Mouse (Mus musculus) midbrain, embryonic 16.5 days (tissue): ENCODE data around the gene Tspan12. TPM values are rescaled to one million over a fixed set of nuclear protein-coding genes. Genes with fewer than 3 reads are reported as not detected.

Experiments
- ATAC-seq: fragments of 200-750 bp; cut with Nextera tagmentation; 2 replicates; pipeline ENCODE4 v1.8.0; 2017; ENCODE audit warnings: moderate TSS enrichment
- H3K27ac ChIP-seq: fragments of 300-500 bp; sonication (generic); 2 replicates; pipeline ENCODE4 v1.5.1; 2014; ENCODE audit warnings: mild to moderate bottlenecking, low read length, mixed read lengths
- H3K27me3 ChIP-seq: fragments of 300-500 bp; sonication (generic); 2 replicates; pipeline ENCODE4 v1.6.1; 2014; ENCODE audit warnings: low read depth, low read length, mixed read lengths; ENCODE audit not compliant: control insufficient read depth, insufficient read depth
- H3K36me3 ChIP-seq: fragments of 300-500 bp; sonication (generic); 2 replicates; pipeline ENCODE4 v1.6.1; 2014; ENCODE audit warnings: mild to moderate bottlenecking, low read length, moderate library complexity, mixed read lengths; ENCODE audit not compliant: control insufficient read depth, insufficient read depth
- H3K4me1 ChIP-seq: fragments of 300-500 bp; sonication (generic); 2 replicates; pipeline ENCODE4 v1.6.1; 2014; ENCODE audit warnings: mild to moderate bottlenecking, low read length, mixed read lengths; ENCODE audit not compliant: control insufficient read depth, insufficient read depth
- H3K4me2 ChIP-seq: fragments of 300-500 bp; sonication (generic); 2 replicates; pipeline ENCODE4 v1.6.1; 2014; ENCODE audit warnings: mild to moderate bottlenecking, low read length, mixed read lengths
- H3K4me3 ChIP-seq: fragments of 300-500 bp; sonication (generic); 2 replicates; pipeline ENCODE4 v1.5.1; 2014; ENCODE audit warnings: low read depth, mild to moderate bottlenecking, low read length, moderate library complexity, mixed read lengths
- H3K9ac ChIP-seq: fragments of 300-500 bp; sonication (generic); 2 replicates; pipeline ENCODE4 v1.6.1; 2014; ENCODE audit warnings: low read depth, low read length, mixed read lengths
- H3K9me3 ChIP-seq: fragments of 300-500 bp; sonication (generic); replicated peaks from 2 replicates; pipeline ENCODE4 v1.6.1; 2014; ENCODE audit warnings: mild to moderate bottlenecking, low read length, mixed read lengths; ENCODE audit not compliant: control insufficient read depth, poor library complexity, severe bottlenecking
- WGBS: fragments of 180-500 bp; shearing (Covaris S2); extraction: QIAGEN DNeasy Blood & Tissue Kit; methylation state at CpG from one replicate; pipeline ENCODE4 v1.1.7; 2014; 5-methylcytosine and 5-hydroxymethylcytosine counted together
- polyA plus RNA-seq: library from polyadenylated mRNA; unstranded; fragments of >200 nt; fragmentation: Nextera tagmentation; extraction: Ambion mirVana; gene quantifications from 2 replicates; pipeline ENCODE4 v1.2.1, GENCODE M21; 2015

The Tspan12 gene
- polyA plus RNA-seq, 1 experiment from 2014 or later: 63.2 TPM

- Histone ChIP-seq H3K4me3 (no peak overlapping the region), H3K27ac (no peak overlapping the region), H3K4me2 (no peak overlapping the region), H3K9ac (no peak overlapping the region), H3K4me1 (0 out of 2 replicates have a peak, but pooled peaks cover 4% of the 10 kb centered on the region), H3K27me3 (no peaks in the 10 kb centered on the region), H3K9me3 (no peaks in the 10 kb centered on the region), H3K36me3 (peaks cover 6% of the 10 kb centered on the region; the same call in 1 of the 2 replicates)
- 63% methylated on average over 10 of the region's 10 CpGs for WGBS
- no peak for ATAC-seq
These were observed 13.0 kb downstream of the Tspan12 start for GRCm38 (mm10) chr6:21839244-21839814.

- Histone ChIP-seq H3K27me3 (no peaks in the 10 kb centered on the region), H3K9ac (no peak overlapping the region), H3K36me3 (peaks cover 6% of the 10 kb centered on the region; the same call in 1 of the 2 replicates), H3K27ac (no peak overlapping the region), H3K4me3 (no peak overlapping the region), H3K4me2 (no peak overlapping the region), H3K4me1 (no peaks in the 10 kb centered on the region), H3K9me3 (no peaks in the 10 kb centered on the region)
- WGBS: 92% methylated on average over 4 of the region's 4 CpGs
- ATAC-seq: no peak
These were observed 18.8 kb downstream of the Tspan12 start for GRCm38 (mm10) chr6:21833531-21833930.

DNA sequence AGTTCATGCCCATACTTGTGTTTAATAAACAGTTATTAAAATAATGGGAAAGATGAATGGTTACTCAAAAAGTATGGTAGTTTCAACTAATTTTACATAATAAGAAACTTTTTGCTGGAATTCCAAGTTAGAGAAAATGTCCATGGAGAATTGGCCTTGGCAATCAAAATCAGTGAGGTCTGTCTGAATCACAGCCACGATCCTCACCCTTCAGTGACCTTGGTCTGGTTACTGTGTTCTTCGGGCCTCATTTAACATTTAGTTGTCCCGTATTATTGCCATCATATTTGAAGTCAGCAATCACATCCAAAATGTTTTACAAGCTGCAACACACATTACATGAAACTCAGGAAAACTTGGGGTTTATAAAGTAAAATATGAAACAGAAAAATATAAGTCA is 20.4 kb downstream of the Tspan12 start:
- no peak overlapping the region for H3K4me3 ChIP-seq
- H3K4me2 ChIP-seq: no peak overlapping the region
- H3K4me1 ChIP-seq: no peaks in the 10 kb centered on the region
- H3K9ac ChIP-seq: no peak overlapping the region
- no peak for ATAC-seq
- peaks cover 6% of the 10 kb centered on the region; the same call in 1 of the 2 replicates for H3K36me3 ChIP-seq
- H3K9me3 ChIP-seq: no peaks in the 10 kb centered on the region
- no peak overlapping the region for H3K27ac ChIP-seq
- 92% methylated on average over 3 of the region's 3 CpGs for WGBS
- no peaks in the 10 kb centered on the region for H3K27me3 ChIP-seq

DNA sequence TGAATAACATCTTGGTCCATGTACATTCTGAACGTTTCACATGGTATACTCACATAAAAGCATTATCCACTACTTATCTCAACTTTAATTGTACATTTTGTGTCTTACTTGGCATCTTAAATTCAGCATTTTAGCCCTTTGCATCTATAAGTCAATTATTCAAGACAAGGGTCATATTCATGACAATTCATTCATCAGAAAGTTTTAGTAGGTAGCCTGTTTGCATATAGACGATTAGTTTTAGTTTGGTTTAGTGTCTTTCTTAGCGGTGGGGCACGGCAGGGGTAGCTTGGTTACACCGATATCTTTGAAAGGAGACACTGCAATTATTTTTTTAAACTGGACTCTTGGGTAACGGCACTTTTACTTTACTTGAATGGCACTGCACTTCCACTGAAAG is 21.4 kb downstream of the Tspan12 start:
- Histone ChIP-seq H3K9me3 (no peaks in the 10 kb centered on the region), H3K4me2 (no peak overlapping the region), H3K27ac (no peak overlapping the region), H3K4me1 (no peaks in the 10 kb centered on the region), H3K27me3 (no peaks in the 10 kb centered on the region), H3K36me3 (peaks cover 6% of the 10 kb centered on the region; the same call in 1 of the 2 replicates), H3K4me3 (no peak overlapping the region), H3K9ac (no peak overlapping the region)
- ATAC-seq: no peak
- WGBS: 75% methylated on average over 6 of the region's 6 CpGs

GRCm38 (mm10) chr6:21829930-21830329 is 22.4 kb downstream of the Tspan12 start:
- Histone ChIP-seq H3K9ac (no peak overlapping the region), H3K27me3 (no peaks in the 10 kb centered on the region), H3K4me3 (no peak overlapping the region), H3K27ac (no peak overlapping the region), H3K4me1 (no peaks in the 10 kb centered on the region), H3K9me3 (no peaks in the 10 kb centered on the region), H3K4me2 (no peak overlapping the region), H3K36me3 (peaks cover 3% of the 10 kb centered on the region; the same call in 1 of the 2 replicates)
- 78% methylated on average over 7 of the region's 7 CpGs for WGBS
- no peak for ATAC-seq

- no peaks in the 10 kb centered on the region for H3K27me3 ChIP-seq
- ATAC-seq: no peak
- H3K27ac ChIP-seq: no peak overlapping the region
- H3K9ac ChIP-seq: no peak overlapping the region
- 77% methylated on average over 4 of the region's 4 CpGs for WGBS
- H3K4me1 ChIP-seq: no peaks in the 10 kb centered on the region
- H3K4me2 ChIP-seq: no peak overlapping the region
- no peak overlapping the region for H3K4me3 ChIP-seq
- no peaks in the 10 kb centered on the region for H3K9me3 ChIP-seq
- H3K36me3 ChIP-seq: no peaks in the 10 kb centered on the region
These were observed 23.9 kb downstream of the Tspan12 start for GRCm38 (mm10) chr6:21828437-21828836.

DNA sequence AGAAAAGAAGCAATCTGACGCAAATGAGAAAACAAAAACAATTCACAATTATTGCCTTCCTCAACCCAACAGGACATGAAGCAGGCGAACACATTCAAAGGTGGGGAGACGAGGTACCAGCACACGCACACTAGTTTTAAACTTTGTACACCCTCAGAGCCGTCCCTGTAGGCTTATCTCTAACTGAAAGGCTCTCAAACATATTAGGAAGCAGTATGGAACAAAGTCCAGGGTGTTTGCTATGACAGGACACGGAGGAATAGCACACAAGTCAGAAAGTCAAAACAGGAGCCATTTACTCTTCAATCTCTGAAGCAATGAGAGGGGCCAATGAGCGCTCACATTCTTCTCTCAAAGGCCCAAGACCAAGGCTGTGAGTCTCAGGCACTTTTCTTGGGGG is 24.3 kb downstream of the Tspan12 start:
- no peak for ATAC-seq

DNA sequence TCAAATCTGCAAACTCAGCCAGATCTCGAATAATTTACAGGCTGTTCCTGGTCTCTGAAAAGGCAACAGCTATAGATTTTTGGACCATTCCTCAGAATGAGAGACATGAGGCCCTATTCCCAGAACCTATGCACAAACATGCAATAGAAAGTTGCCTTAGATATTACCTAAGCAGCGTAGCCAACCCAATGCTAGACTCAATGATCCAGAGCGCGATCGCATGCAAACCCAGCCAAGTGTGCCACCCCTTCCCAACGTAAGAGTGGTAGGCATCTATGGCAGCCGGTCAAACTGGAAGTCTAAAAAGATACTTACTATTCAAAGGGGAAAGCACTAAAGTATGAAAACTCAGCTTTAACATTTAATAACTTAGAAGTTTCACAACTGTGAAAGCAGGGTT is 28.6 kb downstream of the Tspan12 start:
- no peak overlapping the region for H3K9ac ChIP-seq
- H3K27ac ChIP-seq: no peak overlapping the region
- 80% methylated on average over 7 of the region's 7 CpGs for WGBS
- H3K4me2 ChIP-seq: no peak overlapping the region
- H3K9me3 ChIP-seq: no peaks in the 10 kb centered on the region
- H3K4me1 ChIP-seq: no peaks in the 10 kb centered on the region
- ATAC-seq: no peak
- H3K4me3 ChIP-seq: no peak overlapping the region
- H3K36me3 ChIP-seq: no peaks in the 10 kb centered on the region
- no peaks in the 10 kb centered on the region for H3K27me3 ChIP-seq

More for the DNA sequence above, 24.3 kb downstream of the Tspan12 start:
- Histone ChIP-seq H3K36me3 (no peaks in the 10 kb centered on the region), H3K4me1 (no peaks in the 10 kb centered on the region), H3K9ac (no peak overlapping the region), H3K4me2 (no peak overlapping the region), H3K27me3 (no peaks in the 10 kb centered on the region), H3K4me3 (no peak overlapping the region), H3K9me3 (no peaks in the 10 kb centered on the region), H3K27ac (no peak overlapping the region)
- 95% methylated on average over 7 of the region's 7 CpGs for WGBS

DNA sequence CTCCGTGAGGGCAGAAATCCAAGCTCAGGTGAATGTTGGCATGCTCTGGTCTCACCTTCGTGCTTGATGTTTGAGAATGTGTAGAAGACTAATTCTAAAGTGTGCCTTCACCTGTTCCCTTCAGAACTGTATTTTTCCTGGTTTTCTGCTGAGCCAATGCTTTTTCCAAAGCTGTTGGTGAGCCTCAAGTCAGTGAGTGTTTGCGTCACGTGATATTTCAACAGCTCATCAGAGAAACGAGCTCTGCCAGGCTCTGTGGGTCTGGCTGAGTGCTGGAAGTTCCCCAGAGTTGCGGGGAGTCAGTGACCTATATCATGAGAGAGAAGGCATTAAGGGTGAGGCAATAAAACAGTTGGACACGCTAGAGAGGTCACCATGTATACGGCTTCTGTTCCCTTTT is 29.0 kb downstream of the Tspan12 start:
- H3K27ac ChIP-seq: no peak overlapping the region
- no peak overlapping the region for H3K9ac ChIP-seq
- H3K36me3 ChIP-seq: no peaks in the 10 kb centered on the region
- H3K9me3 ChIP-seq: no peaks in the 10 kb centered on the region
- H3K27me3 ChIP-seq: no peaks in the 10 kb centered on the region
- H3K4me2 ChIP-seq: no peak overlapping the region
- 69% methylated on average over 8 of the region's 8 CpGs for WGBS
- no peaks in the 10 kb centered on the region for H3K4me1 ChIP-seq
- ATAC-seq: no peak
- H3K4me3 ChIP-seq: no peak overlapping the region
